Mouse (Mus musculus): ENCODE results near the gene Pex3. TPM values are rescaled to one million over a fixed set of nuclear protein-coding genes. Genes with fewer than 3 reads are reported as not detected.

Pex3 gene
- polyA plus RNA-seq, 1 experiment from 2014 or later: 31.0 TPM

GRCm38 (mm10) chr10:13500938-13501496 is 51.9 kb downstream of the Pex3 start:
- ATAC-seq: peak; percentile 92
- 0% methylated on average over 28 of the region's 30 CpGs for WGBS
- Histone ChIP-seq H3K27me3 (replicated peaks; ENCODE audit: control insufficient read depth, insufficient read depth, low read length) (no peaks in the 10 kb centered on the region), H3K4me2 (ENCODE audit: low read length) (peak overlapping the region; percentile 73), H3K27ac (ENCODE audit: low read depth, low read length) (no peak overlapping the region; the same call in 1 of the 2 replicates), H3K4me1 (ENCODE audit: control insufficient read depth, insufficient read depth, low read depth, low read length) (peaks cover 10% of the 10 kb centered on the region), H3K4me3 (ENCODE audit: low read length) (peak overlapping the region; percentile 58), H3K36me3 (ENCODE audit: control insufficient read depth, insufficient read depth, low read length) (0 out of 2 replicates have a peak, but pooled peaks cover 4% of the 10 kb centered on the region), H3K9me3 (ENCODE audit: control insufficient read depth, low read length) (no peaks in the 10 kb centered on the region), H3K9ac (ENCODE audit: low read depth, low read length) (peak overlapping the region; percentile 75)

GRCm38 (mm10) chr10:13500473-13500872 is 52.5 kb downstream of the Pex3 start:
- ATAC-seq: 0 out of 2 replicates have a peak, but pooled peaks have one; percentile 13
- H3K27ac ChIP-seq (ENCODE audit: low read depth, low read length): no peak overlapping the region; the same call in 1 of the 2 replicates
- H3K36me3 ChIP-seq (ENCODE audit: control insufficient read depth, insufficient read depth, low read length): 0 out of 2 replicates have a peak, but pooled peaks cover 4% of the 10 kb centered on the region
- H3K9ac ChIP-seq (ENCODE audit: low read depth, low read length): peak overlapping the region; percentile 75; the same call in 1 of the 2 replicates
- peak overlapping the region; percentile 73 for H3K4me2 ChIP-seq (ENCODE audit: low read length)
- H3K4me3 ChIP-seq (ENCODE audit: low read length): peak overlapping the region; percentile 58
- no peaks in the 10 kb centered on the region for H3K27me3 ChIP-seq (replicated peaks; ENCODE audit: control insufficient read depth, insufficient read depth, low read length)
- 48% methylated on average over 9 of the region's 9 CpGs for WGBS
- H3K4me1 ChIP-seq (ENCODE audit: control insufficient read depth, insufficient read depth, low read depth, low read length): peaks cover 10% of the 10 kb centered on the region
- H3K9me3 ChIP-seq (ENCODE audit: control insufficient read depth, low read length): no peaks in the 10 kb centered on the region

GRCm38 (mm10) chr10:13499331-13499730 is 53.6 kb downstream of the Pex3 start, which contains the start of gene Fuca2:
Fuca2 (plus strand) TSS chr10:13499540.
- H3K9ac ChIP-seq (ENCODE audit: low read depth, low read length): no peak within 1 kb of the TSS

GRCm38 (mm10) chr10:13496315-13496714 is 56.6 kb downstream of the Pex3 start:
- no peak overlapping the region for H3K4me2 ChIP-seq (ENCODE audit: low read length)
- WGBS: 95% methylated on average over 3 of the region's 3 CpGs
- no peak overlapping the region for H3K27ac ChIP-seq (ENCODE audit: low read depth, low read length)
- H3K9me3 ChIP-seq (ENCODE audit: control insufficient read depth, low read length): no peaks in the 10 kb centered on the region
- H3K36me3 ChIP-seq (ENCODE audit: control insufficient read depth, insufficient read depth, low read length): no peaks in the 10 kb centered on the region
- H3K27me3 ChIP-seq (replicated peaks; ENCODE audit: control insufficient read depth, insufficient read depth, low read length): no peaks in the 10 kb centered on the region
- no peak for ATAC-seq
- peaks cover 5% of the 10 kb centered on the region for H3K4me1 ChIP-seq (ENCODE audit: control insufficient read depth, insufficient read depth, low read depth, low read length)
- H3K9ac ChIP-seq (ENCODE audit: low read depth, low read length): no peak overlapping the region
- H3K4me3 ChIP-seq (ENCODE audit: low read length): no peak overlapping the region

More at GRCm38 (mm10) chr10:13499331-13499730, 53.6 kb downstream of the Pex3 start, which contains the start of gene Fuca2:
- Histone ChIP-seq H3K9me3 (ENCODE audit: control insufficient read depth, low read length) (no peaks in the 10 kb centered on the region), H3K4me3 (ENCODE audit: low read length) (no peak within 1 kb of the TSS), H3K27me3 (replicated peaks; ENCODE audit: control insufficient read depth, insufficient read depth, low read length) (no peaks in the 10 kb centered on the region), H3K36me3 (ENCODE audit: control insufficient read depth, insufficient read depth, low read length) (no peaks in the 10 kb centered on the region), H3K27ac (ENCODE audit: low read depth, low read length) (no peak within 1 kb of the TSS), H3K4me1 (ENCODE audit: control insufficient read depth, insufficient read depth, low read depth, low read length) (peaks cover 10% of the 10 kb centered on the region), H3K4me2 (ENCODE audit: low read length) (no peak within 1 kb of the TSS; the same call in 1 of the 2 replicates)
- no peak for ATAC-seq
- 86% methylated on average over 2 of the region's 2 CpGs for WGBS

GRCm38 (mm10) chr10:13493978-13494686 is 58.8 kb downstream of the Pex3 start:
- H3K4me1 ChIP-seq (ENCODE audit: control insufficient read depth, insufficient read depth, low read depth, low read length): no peaks in the 10 kb centered on the region
- H3K4me2 ChIP-seq (ENCODE audit: low read length): no peak overlapping the region
- no peaks in the 10 kb centered on the region for H3K36me3 ChIP-seq (ENCODE audit: control insufficient read depth, insufficient read depth, low read length)
- H3K9me3 ChIP-seq (ENCODE audit: control insufficient read depth, low read length): no peaks in the 10 kb centered on the region
- no peak overlapping the region for H3K9ac ChIP-seq (ENCODE audit: low read depth, low read length)
- H3K27ac ChIP-seq (ENCODE audit: low read depth, low read length): no peak overlapping the region
- no peaks in the 10 kb centered on the region for H3K27me3 ChIP-seq (replicated peaks; ENCODE audit: control insufficient read depth, insufficient read depth, low read length)
- H3K4me3 ChIP-seq (ENCODE audit: low read length): no peak overlapping the region
- ATAC-seq: no peak
- 93% methylated on average over 9 of the region's 9 CpGs for WGBS

GRCm38 (mm10) chr10:13489671-13490070 is 63.3 kb downstream of the Pex3 start:
- ATAC-seq: no peak
- no peak overlapping the region for H3K9ac ChIP-seq (ENCODE audit: low read depth, low read length)
- no peaks in the 10 kb centered on the region for H3K9me3 ChIP-seq (ENCODE audit: control insufficient read depth, low read length)
- H3K27ac ChIP-seq (ENCODE audit: low read depth, low read length): no peak overlapping the region
- 82% methylated on average over 6 of the region's 6 CpGs for WGBS
- H3K36me3 ChIP-seq (ENCODE audit: control insufficient read depth, insufficient read depth, low read length): no peaks in the 10 kb centered on the region
- no peak overlapping the region for H3K4me2 ChIP-seq (ENCODE audit: low read length)
- H3K4me3 ChIP-seq (ENCODE audit: low read length): no peak overlapping the region
- H3K27me3 ChIP-seq (replicated peaks; ENCODE audit: control insufficient read depth, insufficient read depth, low read length): no peaks in the 10 kb centered on the region
- no peaks in the 10 kb centered on the region for H3K4me1 ChIP-seq (ENCODE audit: control insufficient read depth, insufficient read depth, low read depth, low read length)

GRCm38 (mm10) chr10:13485958-13486357 is 67.0 kb downstream of the Pex3 start:
- Histone ChIP-seq H3K4me3 (ENCODE audit: low read length) (no peak overlapping the region), H3K36me3 (ENCODE audit: control insufficient read depth, insufficient read depth, low read length) (no peaks in the 10 kb centered on the region), H3K4me2 (ENCODE audit: low read length) (no peak overlapping the region), H3K4me1 (ENCODE audit: control insufficient read depth, insufficient read depth, low read depth, low read length) (no peaks in the 10 kb centered on the region), H3K9me3 (ENCODE audit: control insufficient read depth, low read length) (no peaks in the 10 kb centered on the region), H3K27ac (ENCODE audit: low read depth, low read length) (no peak overlapping the region), H3K9ac (ENCODE audit: low read depth, low read length) (no peak overlapping the region), H3K27me3 (replicated peaks; ENCODE audit: control insufficient read depth, insufficient read depth, low read length) (no peaks in the 10 kb centered on the region)
- 44% methylated on average over 4 of the region's 4 CpGs for WGBS
- no peak for ATAC-seq

- no peak for ATAC-seq
Measured at GRCm38 (mm10) chr10:13479341-13479740, 73.6 kb downstream of the Pex3 start.

GRCm38 (mm10) chr10:13475121-13475520 is 77.8 kb downstream of the Pex3 start:
- Histone ChIP-seq H3K4me3 (ENCODE audit: low read length) (no peak overlapping the region), H3K4me1 (ENCODE audit: control insufficient read depth, insufficient read depth, low read depth, low read length) (peaks cover 8% of the 10 kb centered on the region), H3K27me3 (replicated peaks; ENCODE audit: control insufficient read depth, insufficient read depth, low read length) (peaks cover 12% of the 10 kb centered on the region), H3K4me2 (ENCODE audit: low read length) (peak overlapping the region; percentile 100), H3K9me3 (ENCODE audit: control insufficient read depth, low read length) (no peaks in the 10 kb centered on the region), H3K27ac (ENCODE audit: low read depth, low read length) (no peak overlapping the region), H3K9ac (ENCODE audit: low read depth, low read length) (no peak overlapping the region), H3K36me3 (ENCODE audit: control insufficient read depth, insufficient read depth, low read length) (no peaks in the 10 kb centered on the region)
- WGBS: 30% methylated on average over 7 of the region's 7 CpGs
- no peak for ATAC-seq

More at GRCm38 (mm10) chr10:13479341-13479740, 73.6 kb downstream of the Pex3 start:
- Histone ChIP-seq H3K9me3 (ENCODE audit: control insufficient read depth, low read length) (no peaks in the 10 kb centered on the region), H3K36me3 (ENCODE audit: control insufficient read depth, insufficient read depth, low read length) (no peaks in the 10 kb centered on the region), H3K27ac (ENCODE audit: low read depth, low read length) (no peak overlapping the region), H3K4me1 (ENCODE audit: control insufficient read depth, insufficient read depth, low read depth, low read length) (peaks cover 4% of the 10 kb centered on the region), H3K4me2 (ENCODE audit: low read length) (no peak overlapping the region), H3K4me3 (ENCODE audit: low read length) (no peak overlapping the region), H3K9ac (ENCODE audit: low read depth, low read length) (no peak overlapping the region), H3K27me3 (replicated peaks; ENCODE audit: control insufficient read depth, insufficient read depth, low read length) (peaks cover 12% of the 10 kb centered on the region)
- WGBS: 82% methylated on average over 6 of the region's 6 CpGs

Measured in hindbrain, embryonic 16.5 days (tissue).